Mouse (Mus musculus) lung, postnatal 0 days (tissue): Measurements from ENCODE around the gene Ift140.

Experiments used
- CTCF ChIP-seq: IDR thresholded peaks from 2 replicates; pipeline ENCODE4 v1.5.1; 2016; ENCODE audit warnings: antibody characterized with exemption, mild to moderate bottlenecking
- EP300 ChIP-seq: IDR thresholded peaks from 2 replicates; pipeline ENCODE4 v1.6.1; 2016; ENCODE audit warnings: antibody characterized with exemption, mild to moderate bottlenecking, control low read depth

DNA sequence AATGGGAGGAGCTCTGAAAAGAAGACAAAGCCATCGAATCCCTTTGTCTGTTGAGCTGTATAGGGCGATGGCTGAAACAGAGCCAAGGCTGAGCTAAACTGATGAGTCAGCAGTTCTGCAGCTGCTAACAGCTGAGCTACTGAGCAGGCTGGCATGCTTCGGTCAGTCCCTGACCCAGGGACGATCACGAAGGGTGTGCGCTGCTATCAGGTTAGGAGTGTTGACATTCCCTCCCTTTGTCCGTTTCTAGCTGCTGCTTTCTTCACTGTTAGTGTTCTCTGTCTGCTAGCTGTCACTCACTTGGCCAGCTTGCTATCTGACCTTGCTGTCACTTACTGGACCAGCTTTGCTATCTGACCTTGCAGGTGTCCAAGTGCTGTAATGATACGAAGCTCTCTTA is 111.2 kb downstream of the Ift140 start:
- TF ChIP-seq EP300 = no peak
- no peak for TF ChIP-seq CTCF
